Mouse (Mus musculus) embryonic facial prominence, embryonic 11.5 days (tissue): ENCODE results near the gene Otub1. TPM values are rescaled to one million over a fixed set of nuclear protein-coding genes. Genes with fewer than 3 reads are reported as not detected.
A peak's percentile ranks its signal among the peaks of the same experiment; 100 is the strongest.

Experiments used
- ATAC-seq: fragments of 200-750 bp; cut with Nextera tagmentation; replicated peaks from 2 replicates; pipeline ENCODE4 v1.8.0; 2017; ENCODE audit warnings: low read depth; ENCODE audit not compliant: insufficient number of reproducible peaks, low FRiP score, low TSS enrichment
- DNase-seq: peaks from one replicate; pipeline ENCODE4 v3.0.0-alpha.2; 2015; ENCODE audit warnings: low spot score
- H3K27ac ChIP-seq: fragments of 300-500 bp; sonication (generic); replicated peaks from 2 replicates; pipeline ENCODE4 v1.5.1; 2014; ENCODE audit warnings: mild to moderate bottlenecking, low read depth, low read length, control low read depth
- H3K27me3 ChIP-seq: fragments of 300-500 bp; sonication (generic); 2 replicates; pipeline ENCODE4 v1.6.1; 2014; ENCODE audit warnings: mild to moderate bottlenecking, low read length, moderate library complexity, mixed read lengths; ENCODE audit not compliant: control insufficient read depth, insufficient read depth
- H3K36me3 ChIP-seq: fragments of 300-500 bp; sonication (generic); replicated peaks from 2 replicates; pipeline ENCODE4 v1.6.1; 2014; ENCODE audit warnings: low read depth, mild to moderate bottlenecking, low read length, moderate library complexity, mixed read lengths; ENCODE audit not compliant: control insufficient read depth, insufficient read depth
- H3K4me1 ChIP-seq: fragments of 300-500 bp; sonication (generic); 2 replicates; pipeline ENCODE4 v1.6.1; 2014; ENCODE audit warnings: low read length, mixed read lengths; ENCODE audit not compliant: control insufficient read depth, insufficient read depth
- H3K4me2 ChIP-seq: fragments of 300-500 bp; sonication (generic); 2 replicates; pipeline ENCODE4 v1.6.1; 2014; ENCODE audit warnings: low read depth, mild to moderate bottlenecking, control low read depth, low read length, moderate library complexity
- H3K4me3 ChIP-seq: fragments of 300-500 bp; sonication (generic); 2 replicates; pipeline ENCODE4 v1.5.1; 2014; ENCODE audit warnings: low read depth, low read length, control low read depth
- H3K9ac ChIP-seq: fragments of 300-500 bp; sonication (generic); replicated peaks from 2 replicates; pipeline ENCODE4 v1.6.1; 2014; ENCODE audit warnings: mild to moderate bottlenecking, control low read depth, low read length
- H3K9me3 ChIP-seq: fragments of 300-500 bp; sonication (generic); replicated peaks from 2 replicates; pipeline ENCODE4 v1.6.1; 2016; ENCODE audit warnings: mild to moderate bottlenecking, low read length, inconsistent platforms, mixed read lengths; ENCODE audit not compliant: control insufficient read depth
- WGBS: fragments of 180-500 bp; shearing (Covaris S2); extraction: QIAGEN DNeasy Blood & Tissue Kit; methylation state at CpG from one replicate; pipeline ENCODE4 v1.1.7; 2014; 5-methylcytosine and 5-hydroxymethylcytosine counted together
- polyA plus RNA-seq: library from polyadenylated mRNA; unstranded; fragments of >200 nt; fragmentation: Nextera tagmentation; extraction: Ambion mirVana; gene quantifications from 2 replicates; pipeline ENCODE4 v1.2.1, GENCODE M21; 2014

Gene Otub1
- polyA plus RNA-seq, 1 experiment from 2014 or later = 217 TPM

GRCm38 (mm10) chr19:7180756-7181405 lies 25.2 kb downstream of the Otub1 start:
- 76% methylated on average over 8 of the region's 8 CpGs for WGBS
- Histone ChIP-seq H3K4me1 (peaks cover 17% of the 10 kb centered on the region), H3K4me2 (no peak overlapping the region), H3K9ac (no peak overlapping the region), H3K36me3 (no peaks in the 10 kb centered on the region), H3K27ac (no peak overlapping the region), H3K27me3 (0 out of 2 replicates have a peak, but pooled peaks cover under 1% of the 10 kb centered on the region), H3K9me3 (no peaks in the 10 kb centered on the region), H3K4me3 (no peak overlapping the region)
- no peak for ATAC-seq
- DNase-seq = no peak

GRCm38 (mm10) chr19:7178841-7179452 lies 27.2 kb downstream of the Otub1 start:
- H3K9ac ChIP-seq = no peak overlapping the region
- no peaks in the 10 kb centered on the region for H3K27me3 ChIP-seq
- H3K27ac ChIP-seq = no peak overlapping the region
- H3K36me3 ChIP-seq = no peaks in the 10 kb centered on the region
- 35% methylated on average over 3 of the region's 3 CpGs for WGBS
- ATAC-seq (no peak), DNase-seq (no peak)
- no peaks in the 10 kb centered on the region for H3K9me3 ChIP-seq
- no peak overlapping the region for H3K4me3 ChIP-seq
- H3K4me2 ChIP-seq = no peak overlapping the region
- H3K4me1 ChIP-seq = peaks cover 9% of the 10 kb centered on the region

GRCm38 (mm10) chr19:7177804-7178511 lies 28.2 kb downstream of the Otub1 start:
- Histone ChIP-seq H3K27ac (no peak overlapping the region), H3K4me3 (no peak overlapping the region), H3K9me3 (no peaks in the 10 kb centered on the region), H3K9ac (no peak overlapping the region), H3K4me1 (peaks cover 9% of the 10 kb centered on the region), H3K4me2 (no peak overlapping the region), H3K27me3 (no peaks in the 10 kb centered on the region), H3K36me3 (no peaks in the 10 kb centered on the region)
- DNase-seq (peak; percentile 15), ATAC-seq (no peak)
- 55% methylated on average over 13 of the region's 13 CpGs for WGBS

- no peak overlapping the region for H3K4me2 ChIP-seq
- no peak overlapping the region for H3K4me3 ChIP-seq
- H3K27me3 ChIP-seq = no peaks in the 10 kb centered on the region
- H3K4me1 ChIP-seq = peaks cover 11% of the 10 kb centered on the region; the same call in 1 of the 2 replicates
- H3K27ac ChIP-seq = no peak overlapping the region
- H3K9ac ChIP-seq = no peak overlapping the region
- DNase-seq = no peak
- 10% methylated on average over 11 of the region's 11 CpGs for WGBS
- ATAC-seq = no peak
- H3K9me3 ChIP-seq = no peaks in the 10 kb centered on the region
- no peaks in the 10 kb centered on the region for H3K36me3 ChIP-seq
These were observed 29.9 kb downstream of the Otub1 start for GRCm38 (mm10) chr19:7176041-7176696.

GRCm38 (mm10) chr19:7172051-7172866 lies 33.9 kb downstream of the Otub1 start:
- no peaks in the 10 kb centered on the region for H3K9me3 ChIP-seq
- peaks cover 7% of the 10 kb centered on the region for H3K27me3 ChIP-seq
- H3K4me1 ChIP-seq = peaks cover 11% of the 10 kb centered on the region; the same call in 1 of the 2 replicates
- no peak overlapping the region for H3K4me3 ChIP-seq
- H3K9ac ChIP-seq = peak overlapping the region; percentile 7; the same call in 1 of the 2 replicates
- DNase-seq = peak; percentile 74
- ATAC-seq = peak; percentile 87
- H3K4me2 ChIP-seq = no peak overlapping the region
- 17% methylated on average over 13 of the region's 13 CpGs for WGBS
- H3K27ac ChIP-seq = no peak overlapping the region
- no peaks in the 10 kb centered on the region for H3K36me3 ChIP-seq

- no peak overlapping the region for H3K4me2 ChIP-seq
- peaks cover 15% of the 10 kb centered on the region for H3K27me3 ChIP-seq
- H3K9me3 ChIP-seq = no peaks in the 10 kb centered on the region
- WGBS = 7% methylated on average over 8 of the region's 8 CpGs
- ATAC-seq (peak; percentile 12; the same call in 1 of the 2 replicates), DNase-seq (peak; percentile 39)
- no peak overlapping the region for H3K4me3 ChIP-seq
- no peaks in the 10 kb centered on the region for H3K36me3 ChIP-seq
- H3K9ac ChIP-seq = no peak overlapping the region; the same call in 1 of the 2 replicates
- peaks cover 11% of the 10 kb centered on the region; the same call in 1 of the 2 replicates for H3K4me1 ChIP-seq
- H3K27ac ChIP-seq = no peak overlapping the region
These were observed 34.7 kb downstream of the Otub1 start for GRCm38 (mm10) chr19:7171447-7171846.

GRCm38 (mm10) chr19:7170916-7171315 lies 35.2 kb downstream of the Otub1 start:
- Histone ChIP-seq H3K36me3 (no peaks in the 10 kb centered on the region), H3K4me3 (no peak overlapping the region), H3K27ac (no peak overlapping the region), H3K9me3 (no peaks in the 10 kb centered on the region), H3K9ac (no peak overlapping the region), H3K4me2 (no peak overlapping the region), H3K4me1 (peaks cover 9% of the 10 kb centered on the region; the same call in 1 of the 2 replicates), H3K27me3 (peaks cover 20% of the 10 kb centered on the region)
- no peak for DNase-seq
- ATAC-seq = no peak
- 66% methylated on average over 6 of the region's 6 CpGs for WGBS
